Mouse (Mus musculus) layer of hippocampus, postnatal 25 days (tissue): ENCODE results near the gene Cyp2c23. TPM values are rescaled to one million over a fixed set of nuclear protein-coding genes. Genes with fewer than 3 reads are reported as not detected.

Source experiments
- DNase-seq, 2 experiments: peaks; one replicate each; pipeline ENCODE4 v3.0.0; 2022; ENCODE audit warnings: mixed read lengths in 2 of 2, low spot score in 1 of 2; ENCODE audit errors: extremely low spot score in 1 of 2
- total RNA-seq, 2 experiments: library from RNA; stranded (reverse); gene quantifications; 2 replicates each; pipeline ENCODE4 v1.2.3; 2021

Cyp2c23 gene
- total RNA-seq, 2 experiments from 2014 or later, result not detected

DNA sequence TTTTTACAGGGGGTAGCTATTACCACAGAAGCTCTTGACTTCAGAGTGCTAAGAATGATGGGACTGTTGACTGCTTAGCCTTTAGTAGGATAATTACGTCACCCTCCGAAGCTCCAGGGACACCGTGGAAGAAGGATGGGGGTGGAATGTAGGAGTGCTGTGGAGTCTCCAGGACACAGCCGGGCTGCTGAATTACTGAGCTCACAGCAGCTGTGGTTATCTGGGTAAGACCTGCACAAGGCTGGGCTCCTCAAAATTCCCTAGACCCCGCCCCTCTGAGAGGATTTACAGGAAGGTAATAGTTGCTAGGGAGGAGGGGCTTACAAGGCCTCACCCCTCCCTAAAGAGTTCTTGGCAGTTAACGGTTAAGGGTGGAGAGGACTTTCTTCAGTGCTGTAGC lies 52.3 kb downstream of the Cyp2c23 start:
- no peak for DNase-seq

DNA sequence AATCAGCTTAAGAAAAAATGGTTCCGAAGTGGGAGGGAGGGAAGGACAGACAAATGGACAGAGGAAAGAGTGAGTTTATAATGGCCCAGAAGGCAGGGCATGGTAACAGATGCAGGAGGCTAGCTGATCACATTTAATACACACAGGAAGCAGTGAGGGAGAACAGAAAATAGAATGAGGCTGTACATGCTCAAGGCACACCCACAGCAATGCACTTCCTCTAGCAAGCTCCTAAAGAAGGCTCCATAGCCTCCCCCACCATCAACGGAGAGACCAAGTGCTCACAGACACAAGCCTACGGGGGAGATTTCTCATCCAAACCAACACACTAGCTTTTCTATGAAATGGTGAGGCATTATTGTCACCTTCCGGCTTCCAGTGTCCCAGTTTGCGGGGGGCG lies 54.8 kb downstream of the Cyp2c23 start:
- DNase-seq, result no peak

- no peak for DNase-seq
Measured at GRCm38 (mm10) chr19:43973711-43974110, 55.3 kb downstream of the Cyp2c23 start.

GRCm38 (mm10) chr19:43972129-43972528 lies 56.9 kb downstream of the Cyp2c23 start:
- no peak for DNase-seq

DNA sequence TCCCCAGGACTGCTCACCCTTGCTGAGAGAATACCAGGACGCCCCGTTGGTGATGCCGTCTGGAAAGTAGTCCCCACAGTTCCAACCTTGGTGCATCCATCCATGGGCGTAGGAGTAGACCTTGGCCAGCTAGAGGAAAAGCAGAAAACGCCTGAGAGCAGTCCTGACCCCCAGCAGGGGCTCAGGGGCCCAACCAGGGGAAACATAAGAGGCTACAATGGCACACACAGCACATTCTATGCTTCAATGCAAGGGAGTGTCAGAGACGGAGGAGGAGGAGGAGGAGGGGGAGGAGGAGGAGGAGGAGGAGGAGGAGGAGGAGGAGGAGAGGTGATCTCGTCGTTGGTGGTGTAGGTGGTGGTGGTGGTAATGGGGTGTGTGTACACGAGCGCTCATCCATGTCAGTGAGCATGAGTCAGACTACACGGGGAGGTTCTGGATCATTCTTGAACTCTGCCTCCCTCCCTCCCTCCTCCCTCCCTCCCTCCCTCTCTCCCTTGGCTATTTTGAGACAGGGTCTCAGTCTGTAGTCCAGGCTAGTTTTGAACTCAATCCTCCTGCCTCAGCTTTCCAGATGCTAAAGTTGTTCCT lies 60.5 kb downstream of the Cyp2c23 start:
- no peak for DNase-seq

DNA sequence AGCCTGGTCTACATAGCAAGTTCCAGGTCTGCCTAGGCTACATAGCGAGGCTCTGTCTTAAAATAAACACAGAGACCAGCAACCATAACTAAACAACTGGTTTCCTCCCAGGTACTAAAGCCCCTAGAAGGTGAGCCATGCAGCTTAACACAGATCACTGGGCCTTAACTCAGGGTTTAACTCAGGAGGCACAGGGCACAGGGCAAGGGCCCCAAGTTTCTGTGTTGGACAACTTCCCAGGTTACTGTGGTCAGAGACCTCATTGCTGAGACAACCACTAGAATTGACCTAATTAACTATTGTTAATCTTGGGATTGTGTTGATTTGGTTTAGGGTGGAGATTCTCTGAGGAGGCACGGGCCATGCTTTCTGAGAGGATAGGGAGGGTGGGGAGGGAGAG lies 62.5 kb downstream of the Cyp2c23 start:
- DNase-seq, result no peak

- DNase-seq, result no peak
Measured at GRCm38 (mm10) chr19:43965496-43966085, 63.4 kb downstream of the Cyp2c23 start.

GRCm38 (mm10) chr19:43962795-43963194 lies 66.2 kb downstream of the Cyp2c23 start:
- DNase-seq, result no peak

DNA sequence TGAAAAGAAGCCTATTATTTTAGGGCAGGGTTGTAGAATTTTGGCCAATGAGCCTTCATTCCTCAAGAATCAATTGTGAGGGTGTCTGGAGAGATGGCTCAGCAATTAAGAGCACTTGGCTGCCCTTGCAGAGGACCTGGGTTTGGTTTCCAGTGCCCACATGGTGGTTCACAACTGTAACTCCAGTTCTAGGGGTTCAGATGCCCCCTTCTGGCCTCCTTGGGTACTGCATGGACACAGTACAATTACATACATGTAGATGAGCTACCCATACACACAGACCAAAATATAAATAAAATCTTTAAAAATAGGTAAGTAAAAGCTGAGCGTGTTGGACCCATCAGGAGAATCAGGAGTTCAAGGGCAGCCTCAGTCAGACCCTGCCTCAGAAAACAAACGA lies 67.8 kb downstream of the Cyp2c23 start:
- DNase-seq, result no peak

- DNase-seq, result no peak
Measured at GRCm38 (mm10) chr19:43960014-43960413, 69.0 kb downstream of the Cyp2c23 start.

DNA sequence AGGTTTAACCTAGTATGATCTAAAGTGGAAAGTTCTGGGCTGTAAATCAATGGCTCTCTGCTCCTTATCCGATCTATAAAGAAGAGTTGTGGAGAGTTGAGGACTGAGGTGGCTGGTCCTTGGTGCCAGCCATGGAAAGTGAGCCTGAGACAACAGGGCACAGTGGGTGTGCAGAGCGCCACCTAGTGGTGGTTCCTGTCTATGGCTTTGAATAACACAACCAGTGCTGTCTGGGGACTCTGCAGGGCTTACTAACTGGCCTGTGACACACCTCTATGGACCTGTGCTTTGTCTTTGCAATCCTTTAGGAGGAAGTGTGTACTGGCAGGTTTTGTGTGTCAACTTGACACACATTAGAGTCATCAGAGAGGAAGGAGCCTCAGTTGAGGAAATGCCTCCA lies 69.8 kb downstream of the Cyp2c23 start:
- DNase-seq, result peak; percentile 59 to 80

GRCm38 (mm10) chr19:43957881-43958280 lies 71.1 kb downstream of the Cyp2c23 start:
- DNase-seq, result peak in 1 of 2 experiments; percentile 14

DNA sequence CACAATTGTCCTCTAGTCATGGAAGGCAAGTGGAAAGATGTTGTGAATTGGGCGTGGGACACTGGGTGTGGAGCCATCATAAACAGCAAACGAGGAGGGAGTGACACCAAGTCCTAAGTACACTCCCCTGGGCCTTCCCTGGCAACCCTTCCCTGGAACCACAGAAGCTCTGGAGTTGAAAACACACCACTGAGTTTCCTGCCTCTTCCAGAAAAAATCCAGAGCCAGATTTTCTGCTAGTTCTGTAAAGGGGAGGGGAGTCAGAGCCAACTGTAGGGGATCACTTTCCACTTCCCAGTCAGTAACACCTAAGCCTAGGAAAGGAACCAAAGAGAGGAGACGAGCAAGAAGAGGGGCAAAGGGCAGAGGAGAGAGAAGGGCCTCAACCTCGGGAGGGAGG lies 71.6 kb downstream of the Cyp2c23 start:
- DNase-seq, result no peak

GRCm38 (mm10) chr19:43955266-43955665 lies 73.7 kb downstream of the Cyp2c23 start:
- no peak for DNase-seq

Other genes starting within 250 kb of the Cyp2c23 start
- under 1 TPM; 0.05 to 0.52 TPM for gene Abcc2, start 247.0 kb downstream of the Cyp2c23 start, total RNA-seq
- 1 to 10 TPM; 8.7 to 9.7 TPM for gene Dnmbp, start 89.0 kb downstream of the Cyp2c23 start, total RNA-seq
- under 1 TPM in 1 of 2 experiments, not detected in 1; 0.15 TPM for gene Cpn1, start 42.7 kb downstream of the Cyp2c23 start, total RNA-seq
- 10 to 100 TPM; 17.6 to 19.7 TPM for gene Erlin1, start 40.6 kb upstream of the Cyp2c23 start, total RNA-seq
- gene Chuk, start 78.3 kb upstream of the Cyp2c23 start, total RNA-seq, result 10 to 100 TPM; 32.2 to 49.4 TPM
- gene Cwf19l1, start 106.7 kb upstream of the Cyp2c23 start, total RNA-seq, result 10 to 100 TPM; 16.6 to 18.9 TPM
- gene Bloc1s2, start 117.2 kb upstream of the Cyp2c23 start, total RNA-seq, result 10 to 100 TPM; 60.2 to 62.3 TPM
- gene Pkd2l1, start 163.2 kb upstream of the Cyp2c23 start, total RNA-seq, result under 1 TPM; 0.09 to 0.25 TPM
- gene Scd3, start 174.1 kb upstream of the Cyp2c23 start, total RNA-seq, result 1 to 10 TPM; 1.1 to 1.6 TPM